Mouse (Mus musculus) midbrain, embryonic 10.5 days (tissue): ENCODE data around the gene Meltf. TPM values are rescaled to one million over a fixed set of nuclear protein-coding genes. Genes with fewer than 3 reads are reported as not detected.

Source experiments
- DNase-seq: peaks from one replicate; pipeline ENCODE4 v3.0.0-alpha.2; 2017; ENCODE audit warnings: low spot score
- H3K27ac ChIP-seq: fragments of 300-500 bp; sonication (generic); replicated peaks from 2 replicates; pipeline ENCODE4 v1.5.1; 2016; ENCODE audit warnings: mild to moderate bottlenecking
- H3K27me3 ChIP-seq: fragments of 300-500 bp; sonication (generic); 2 replicates; pipeline ENCODE4 v1.6.1; 2016; ENCODE audit warnings: low read depth, mild to moderate bottlenecking; ENCODE audit not compliant: poor library complexity, severe bottlenecking
- H3K36me3 ChIP-seq: fragments of 300-500 bp; sonication (generic); 2 replicates; pipeline ENCODE4 v1.6.1; 2016; ENCODE audit warnings: mild to moderate bottlenecking, moderate library complexity
- H3K4me1 ChIP-seq: fragments of 300-500 bp; sonication (generic); 2 replicates; pipeline ENCODE4 v1.6.1; 2016
- H3K4me3 ChIP-seq: fragments of 300-500 bp; sonication (generic); 2 replicates; pipeline ENCODE4 v1.5.1; 2016; ENCODE audit warnings: mild to moderate bottlenecking, moderate library complexity
- H3K9me3 ChIP-seq: fragments of 300-500 bp; sonication (generic); replicated peaks from 2 replicates; pipeline ENCODE4 v1.6.1; 2016; ENCODE audit warnings: mild to moderate bottlenecking
- whole genome bisulfite sequencing: fragments of 180-500 bp; shearing (Covaris S2); methylation state at CpG from one replicate; pipeline ENCODE4 v1.1.7; 2016; 5-methylcytosine and 5-hydroxymethylcytosine counted together
- polyA plus RNA-seq: library from polyadenylated mRNA; unstranded; fragments of >200 nt; fragmentation: Nextera tagmentation; extraction: Ambion mirVana; gene quantifications from 2 replicates; pipeline ENCODE4 v1.2.1, GENCODE M21; 2016

The Meltf gene
- polyA plus RNA-seq, 1 experiment from 2014 or later, result 0.10 TPM

DNA sequence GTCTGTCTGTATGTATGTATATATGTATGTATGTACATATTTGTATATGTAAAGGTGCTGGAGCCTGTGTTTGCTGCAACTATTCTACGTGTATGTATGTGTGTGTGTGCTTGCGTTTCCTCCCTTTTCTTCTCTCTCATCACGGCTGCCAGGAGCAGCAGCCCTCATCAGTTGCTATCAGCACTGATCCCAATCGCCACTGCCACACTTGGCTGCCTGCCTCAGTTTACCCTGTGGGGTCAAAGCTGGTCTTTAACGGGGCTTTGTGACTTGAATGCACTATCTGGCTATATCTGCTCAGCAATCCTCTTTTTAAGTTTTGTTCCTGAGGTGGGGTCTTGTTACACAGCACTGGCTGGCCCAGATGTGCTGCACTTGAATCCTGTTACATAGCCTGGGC lies 48.8 kb downstream of the Meltf start:
- 94% methylated on average over 5 of the region's 5 CpGs for WGBS
- Histone ChIP-seq H3K27me3 (peaks cover 27% of the 10 kb centered on the region), H3K27ac (no peak overlapping the region), H3K9me3 (no peaks in the 10 kb centered on the region), H3K36me3 (no peaks in the 10 kb centered on the region), H3K4me1 (peaks cover 5% of the 10 kb centered on the region), H3K4me3 (no peak overlapping the region)
- no peak for DNase-seq

DNA sequence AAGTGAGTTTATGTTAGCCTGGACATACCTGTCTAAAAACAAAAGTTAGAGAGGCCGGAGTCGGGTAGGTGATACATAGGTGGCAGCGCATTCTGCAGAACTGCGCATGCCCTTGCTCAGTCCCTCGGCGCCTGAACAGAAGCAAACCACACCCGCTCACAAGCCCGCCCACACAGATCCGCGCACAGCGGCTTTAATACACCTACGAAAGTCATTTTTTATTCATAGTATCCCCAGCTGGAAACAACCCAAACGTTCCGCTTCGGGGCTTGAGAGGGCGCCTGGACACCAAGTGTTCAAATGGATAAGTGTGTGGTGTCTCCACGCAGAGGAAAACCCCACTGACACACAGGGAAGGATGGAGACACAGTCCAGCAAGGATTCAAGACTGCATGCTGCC lies 52.7 kb downstream of the Meltf start:
- 60% methylated on average over 17 of the region's 17 CpGs for WGBS
- Histone ChIP-seq H3K27me3 (peaks cover 62% of the 10 kb centered on the region), H3K4me3 (no peak overlapping the region), H3K36me3 (no peaks in the 10 kb centered on the region), H3K27ac (no peak overlapping the region), H3K9me3 (no peaks in the 10 kb centered on the region), H3K4me1 (peaks cover 38% of the 10 kb centered on the region)
- DNase-seq, result no peak

DNA sequence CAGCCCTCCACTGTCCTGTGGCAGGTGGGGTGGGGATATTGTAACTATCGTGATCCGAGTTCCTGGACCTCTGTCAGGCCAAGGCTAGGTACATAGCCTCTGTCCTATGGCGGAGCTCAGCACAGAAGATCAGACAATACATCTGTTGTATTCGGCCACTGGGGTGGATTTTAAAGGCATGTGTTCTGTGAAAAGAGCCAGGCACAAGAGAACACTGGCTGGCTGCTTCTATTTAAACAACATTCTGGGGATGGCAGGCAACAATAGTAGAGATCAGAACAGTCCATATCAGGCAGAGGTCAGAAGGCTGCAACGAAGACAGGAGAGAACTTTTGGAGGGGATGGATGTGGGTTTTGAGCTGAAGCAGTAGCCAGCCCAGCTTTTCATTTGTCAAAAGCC lies 53.6 kb downstream of the Meltf start:
- peak overlapping the region; percentile 89; the same call in 1 of the 2 replicates for H3K27ac ChIP-seq
- H3K27me3 ChIP-seq, result peaks cover 71% of the 10 kb centered on the region
- no peaks in the 10 kb centered on the region for H3K9me3 ChIP-seq
- peaks cover 38% of the 10 kb centered on the region for H3K4me1 ChIP-seq
- no peaks in the 10 kb centered on the region for H3K36me3 ChIP-seq
- no peak for DNase-seq
- 48% methylated on average over 5 of the region's 5 CpGs for WGBS
- H3K4me3 ChIP-seq, result no peak overlapping the region

DNA sequence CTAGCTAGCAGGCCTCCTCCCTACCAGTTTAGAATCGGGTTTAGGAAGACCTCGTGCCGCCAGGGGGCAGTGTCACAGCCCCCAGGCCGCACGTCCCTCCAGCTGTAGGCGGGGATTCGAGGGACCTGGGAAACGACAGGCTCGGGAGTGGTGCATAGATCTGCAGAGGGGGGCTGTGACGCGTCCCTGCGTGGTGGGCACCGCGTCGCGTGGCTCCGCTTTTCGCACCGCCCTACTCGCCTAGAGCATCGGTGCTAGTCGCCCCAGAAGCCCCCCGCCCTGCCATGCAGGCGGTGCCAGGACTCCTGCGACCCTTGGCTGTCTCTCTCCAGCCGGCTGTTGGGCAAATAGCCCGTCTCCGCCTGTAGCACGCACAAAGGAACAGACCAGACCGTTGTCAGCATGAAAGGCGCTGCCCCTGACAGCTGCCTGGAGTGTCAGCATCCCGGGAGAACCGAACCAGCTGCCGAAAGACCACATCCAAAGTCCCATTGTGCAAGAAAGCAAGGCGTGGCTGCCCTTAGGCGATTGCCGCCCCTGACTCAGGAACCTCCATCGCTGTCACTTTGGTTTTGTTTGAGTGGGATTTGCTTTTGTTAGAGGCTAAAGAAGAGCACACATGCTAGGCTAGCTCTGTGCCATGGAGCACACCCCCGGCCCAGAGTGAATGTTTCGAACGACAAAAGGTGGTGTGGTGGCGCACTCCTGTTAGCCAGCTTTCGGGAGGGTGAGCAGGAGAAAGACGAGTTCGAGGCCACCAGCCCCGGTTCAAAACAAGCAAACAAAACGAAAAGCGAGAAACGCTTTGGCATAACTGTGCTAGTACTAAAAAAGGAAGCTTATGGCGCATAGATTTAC lies 54.5 kb downstream of the Meltf start:
- Histone ChIP-seq H3K4me3 (peak overlapping the region; percentile 61), H3K4me1 (peaks cover 38% of the 10 kb centered on the region), H3K27me3 (peaks cover 71% of the 10 kb centered on the region), H3K27ac (peak overlapping the region; percentile 89), H3K9me3 (no peaks in the 10 kb centered on the region), H3K36me3 (no peaks in the 10 kb centered on the region)
- peak; percentile 90 for DNase-seq
- under 1% methylated on average over 50 of the region's 50 CpGs for WGBS

DNA sequence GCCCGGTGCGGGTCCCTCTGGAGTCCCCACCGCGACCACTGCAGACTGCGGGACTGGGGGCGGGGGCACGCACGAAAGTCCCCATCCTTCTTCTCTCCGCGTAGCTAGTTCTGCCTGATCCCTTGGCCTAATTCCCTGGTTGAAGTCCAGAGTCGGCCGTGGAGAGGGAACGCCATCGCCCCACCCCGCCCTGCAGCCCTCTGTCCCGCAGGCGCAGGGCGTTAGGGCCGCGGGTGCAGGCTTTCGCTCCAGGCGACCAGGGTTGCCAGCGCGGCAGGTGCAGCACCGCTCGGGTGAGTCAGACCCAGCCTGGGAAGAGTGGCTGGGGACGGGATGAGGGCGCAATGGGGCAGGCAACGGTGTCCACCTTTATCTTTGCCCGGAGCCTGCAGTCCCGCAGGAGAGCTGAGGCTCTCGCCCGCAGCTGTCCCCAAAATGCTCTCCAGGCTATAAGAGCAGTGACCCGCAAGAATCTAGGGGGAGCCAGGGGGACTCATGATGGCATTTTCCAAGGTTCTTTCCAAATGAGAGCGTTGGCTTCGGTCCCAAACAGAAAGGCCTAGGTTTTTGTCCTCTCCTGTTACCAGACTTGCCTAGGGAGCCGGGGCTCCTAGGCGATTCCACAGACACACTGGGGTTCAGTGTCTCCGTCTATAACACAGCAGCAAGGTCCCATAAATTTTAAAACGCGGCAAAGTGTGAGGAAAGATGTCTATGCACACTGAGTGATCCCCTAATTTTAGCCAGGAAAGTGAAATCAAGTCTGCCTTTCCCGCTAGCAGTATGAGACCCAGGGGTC lies 55.3 kb downstream of the Meltf start, which contains the start of gene Pigz:
Gene Pigz (plus strand): TSS at position 101 of the 799 bp plus-strand sequence.
- no peaks in the 10 kb centered on the region for H3K36me3 ChIP-seq
- H3K27ac ChIP-seq, result peak within 1 kb of the TSS; percentile 89
- peak within 1 kb of the TSS; percentile 61 for H3K4me3 ChIP-seq
- no peaks in the 10 kb centered on the region for H3K9me3 ChIP-seq
- H3K4me1 ChIP-seq, result peaks cover 38% of the 10 kb centered on the region
- peaks cover 71% of the 10 kb centered on the region for H3K27me3 ChIP-seq
- WGBS, result 6% methylated on average over 42 of the region's 42 CpGs
- peak; percentile 54 for DNase-seq

DNA sequence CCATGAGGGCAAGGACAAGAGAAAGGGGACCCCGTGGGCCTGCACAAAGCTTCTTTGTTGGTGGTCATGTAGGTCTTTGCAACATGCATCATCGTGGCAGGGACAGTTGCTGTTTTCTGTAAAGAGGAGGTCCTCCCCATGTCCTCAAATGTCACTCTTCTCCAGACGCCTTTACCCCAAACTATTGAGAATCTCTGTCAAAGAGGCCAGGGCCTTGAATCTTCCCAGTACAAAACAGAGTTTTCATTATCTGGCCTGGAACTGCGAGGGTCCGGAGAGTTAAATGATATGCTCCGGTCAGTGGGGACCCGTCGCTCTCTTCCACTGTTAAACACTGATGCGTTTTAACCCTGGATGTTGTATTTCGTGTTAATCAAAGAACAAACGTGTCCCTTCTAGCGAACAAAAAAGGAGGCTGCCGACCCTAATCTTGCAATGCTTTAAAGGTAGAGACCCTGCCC lies 56.0 kb downstream of the Meltf start:
- Histone ChIP-seq H3K27ac (peak overlapping the region; percentile 89), H3K36me3 (no peaks in the 10 kb centered on the region), H3K4me3 (peak overlapping the region; percentile 61), H3K4me1 (peaks cover 38% of the 10 kb centered on the region), H3K9me3 (no peaks in the 10 kb centered on the region), H3K27me3 (peaks cover 71% of the 10 kb centered on the region)
- DNase-seq, result peak; percentile 29
- WGBS, result 12% methylated on average over 13 of the region's 13 CpGs

DNA sequence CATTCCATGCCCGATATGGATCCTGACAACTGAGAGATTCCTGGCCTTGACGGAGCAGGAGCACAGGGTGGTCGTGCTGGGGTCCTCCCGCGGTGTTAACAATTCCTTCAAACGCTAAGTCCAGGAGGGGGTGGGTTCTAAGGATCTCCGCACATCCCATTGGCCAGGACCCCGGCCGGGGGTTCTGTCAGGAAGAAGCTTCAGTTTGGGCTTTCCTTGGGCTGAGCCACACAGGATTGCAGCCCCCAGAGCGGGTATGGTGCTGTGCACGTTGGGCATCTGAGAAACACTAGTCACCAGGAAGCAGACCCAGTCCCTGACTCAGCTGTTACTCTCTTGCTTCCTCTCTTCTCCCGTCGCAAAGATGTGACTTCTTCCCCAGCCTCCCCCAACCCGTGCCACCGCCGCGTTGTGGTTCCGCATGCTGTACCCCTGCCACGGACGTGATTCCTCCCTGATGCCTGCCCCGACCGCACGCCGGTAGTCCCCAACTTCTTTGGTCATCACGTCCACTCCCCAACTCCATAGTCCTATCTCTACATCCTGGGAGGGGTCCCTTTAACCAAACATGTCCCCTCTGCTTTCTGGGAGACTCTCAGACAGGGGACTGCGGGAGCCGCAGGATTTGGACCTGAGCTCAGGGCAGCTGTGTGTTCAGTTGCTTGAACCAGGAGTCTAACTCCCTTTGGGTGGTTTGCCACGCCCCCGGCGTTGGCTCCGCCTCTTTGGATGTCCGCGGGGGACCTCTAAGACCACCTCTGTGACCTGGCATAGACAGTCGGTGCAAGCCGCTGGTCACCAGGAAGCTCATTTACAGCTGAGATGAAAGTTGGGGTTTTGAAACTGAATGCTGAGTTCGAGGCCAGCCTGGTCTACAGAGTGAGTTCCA lies 56.7 kb downstream of the Meltf start:
- H3K9me3 ChIP-seq, result no peaks in the 10 kb centered on the region
- peak overlapping the region; percentile 61 for H3K4me3 ChIP-seq
- WGBS, result 3% methylated on average over 36 of the region's 36 CpGs
- peaks cover 64% of the 10 kb centered on the region for H3K27me3 ChIP-seq
- peak; percentile 48 for DNase-seq
- H3K36me3 ChIP-seq, result no peaks in the 10 kb centered on the region
- no peak overlapping the region for H3K27ac ChIP-seq
- H3K4me1 ChIP-seq, result peaks cover 38% of the 10 kb centered on the region

DNA sequence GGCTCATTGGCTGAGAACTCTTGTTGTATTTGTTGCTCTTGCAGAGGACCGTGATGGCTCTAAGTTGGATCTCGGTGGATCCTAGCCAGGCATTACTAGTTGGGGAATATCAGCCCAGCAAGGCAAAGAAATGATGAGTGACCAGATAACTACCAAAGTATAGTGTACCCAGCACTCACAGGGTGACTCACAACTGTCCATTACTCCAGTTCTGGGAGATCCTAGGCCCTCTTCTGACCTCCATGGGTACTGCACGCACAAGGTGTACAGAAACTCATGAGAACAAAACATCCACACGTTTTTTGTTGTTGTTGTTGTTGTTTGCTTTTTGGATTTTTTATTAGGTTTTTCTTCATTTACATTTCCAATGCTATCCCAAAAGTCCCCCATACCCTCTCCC lies 58.0 kb downstream of the Meltf start:
- WGBS, result 88% methylated on average over 4 of the region's 4 CpGs
- H3K4me1 ChIP-seq, result peaks cover 38% of the 10 kb centered on the region
- no peaks in the 10 kb centered on the region for H3K9me3 ChIP-seq
- H3K27ac ChIP-seq, result no peak overlapping the region
- no peak overlapping the region for H3K4me3 ChIP-seq
- no peaks in the 10 kb centered on the region for H3K36me3 ChIP-seq
- no peak for DNase-seq
- H3K27me3 ChIP-seq, result peaks cover 52% of the 10 kb centered on the region

DNA sequence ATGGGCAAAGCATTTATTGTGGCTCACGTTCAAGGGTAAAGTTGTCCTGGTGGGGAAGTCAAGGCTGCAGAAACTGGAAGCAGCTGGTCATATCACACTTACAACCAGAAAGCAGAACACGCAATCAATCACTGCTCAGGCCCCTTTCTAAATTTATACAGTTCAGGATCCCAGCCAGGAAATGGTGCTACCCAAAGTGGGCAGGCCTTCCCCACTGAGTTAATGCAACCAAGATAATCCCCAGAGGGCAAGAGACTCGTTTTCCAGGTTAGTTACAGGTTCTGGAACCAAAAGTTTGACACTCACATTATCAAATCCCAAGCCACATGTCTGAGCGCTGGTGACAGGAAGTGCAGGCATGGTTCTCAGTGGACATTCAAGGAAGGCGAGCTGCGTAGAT lies 60.2 kb downstream of the Meltf start:
- Histone ChIP-seq H3K36me3 (no peaks in the 10 kb centered on the region), H3K9me3 (no peaks in the 10 kb centered on the region), H3K4me3 (no peak overlapping the region), H3K27me3 (peaks cover 33% of the 10 kb centered on the region), H3K27ac (no peak overlapping the region), H3K4me1 (peaks cover 19% of the 10 kb centered on the region)
- no peak for DNase-seq
- 76% methylated on average over 6 of the region's 6 CpGs for WGBS

DNA sequence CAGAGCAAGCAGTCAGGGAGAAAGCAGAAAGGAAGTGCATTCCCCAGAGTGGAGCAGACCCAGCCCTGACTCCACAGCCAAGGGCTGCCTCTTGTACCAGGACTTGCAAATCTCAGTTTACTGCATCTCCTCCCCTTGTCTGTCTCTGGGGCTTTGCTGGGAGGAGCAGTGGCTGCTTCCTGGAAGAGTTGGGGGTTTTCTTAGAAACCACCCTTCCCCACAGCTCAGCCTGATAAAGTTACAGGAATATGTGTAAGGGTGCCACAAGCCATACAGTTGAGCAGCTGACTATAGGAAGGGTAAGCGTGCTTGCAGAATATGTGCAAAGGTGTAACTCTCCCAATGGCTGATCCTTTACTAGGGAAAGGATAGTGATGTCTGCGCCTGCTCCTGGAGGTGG lies 62.0 kb downstream of the Meltf start:
- 74% methylated on average over 2 of the region's 2 CpGs for WGBS
- no peak overlapping the region for H3K27ac ChIP-seq
- H3K27me3 ChIP-seq, result peaks cover 16% of the 10 kb centered on the region
- H3K9me3 ChIP-seq, result no peaks in the 10 kb centered on the region
- no peak for DNase-seq
- H3K36me3 ChIP-seq, result peaks cover 9% of the 10 kb centered on the region
- peaks cover 10% of the 10 kb centered on the region for H3K4me1 ChIP-seq
- no peak overlapping the region for H3K4me3 ChIP-seq

DNA sequence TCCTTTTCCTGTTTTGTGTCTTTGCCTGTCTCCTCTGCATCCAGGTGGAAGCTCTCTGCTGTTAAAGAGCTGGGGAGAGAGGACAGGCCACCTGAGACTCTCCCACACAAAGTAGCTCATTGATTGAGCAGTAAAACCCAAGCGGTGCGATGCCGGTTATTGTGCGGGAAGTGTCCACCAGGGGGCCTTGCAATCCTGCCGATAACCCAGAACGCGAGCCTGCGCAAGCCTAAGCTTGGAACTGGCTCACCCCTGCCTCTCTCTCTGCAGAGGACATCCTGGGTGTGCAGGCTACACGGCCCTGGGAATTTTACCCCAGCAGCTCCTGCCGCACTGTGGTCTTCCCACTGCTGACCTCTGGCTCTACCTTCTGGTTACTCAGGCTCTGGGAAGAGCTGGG lies 65.4 kb downstream of the Meltf start:
- H3K27me3 ChIP-seq, result no peaks in the 10 kb centered on the region
- peaks cover 13% of the 10 kb centered on the region for H3K36me3 ChIP-seq
- WGBS, result 6% methylated on average over 10 of the region's 10 CpGs
- DNase-seq, result peak; percentile 79
- peaks cover 31% of the 10 kb centered on the region for H3K4me1 ChIP-seq
- H3K27ac ChIP-seq, result no peak overlapping the region
- no peak overlapping the region for H3K4me3 ChIP-seq
- no peaks in the 10 kb centered on the region for H3K9me3 ChIP-seq

DNA sequence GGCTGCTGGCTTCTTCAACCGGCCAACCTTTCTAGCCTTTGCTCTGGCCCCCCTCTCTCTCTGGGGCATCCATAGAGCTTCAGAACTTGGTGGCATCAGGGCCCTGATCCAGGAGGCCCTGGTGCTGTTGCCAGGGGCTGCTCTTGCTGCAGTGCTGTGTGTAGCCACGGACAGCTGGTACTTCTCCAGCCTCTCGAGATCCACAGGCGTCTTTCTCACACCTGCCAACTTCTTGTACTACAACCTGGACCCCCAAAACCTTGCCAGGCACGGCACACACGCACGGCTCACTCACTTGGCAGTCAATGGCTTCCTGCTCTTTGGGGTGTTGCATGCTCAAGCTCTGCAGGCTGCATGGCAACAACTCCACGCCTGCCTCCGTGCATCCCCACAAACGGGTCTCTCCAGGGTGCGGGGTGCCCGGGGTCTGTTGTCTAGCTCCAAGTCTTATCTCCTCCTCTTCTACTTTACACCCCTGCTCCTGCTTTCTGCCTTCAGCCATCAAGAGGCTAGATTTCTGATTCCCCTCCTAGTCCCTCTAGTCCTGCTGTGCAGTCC lies 66.2 kb downstream of the Meltf start:
- Histone ChIP-seq H3K4me1 (peaks cover 39% of the 10 kb centered on the region), H3K27me3 (no peaks in the 10 kb centered on the region), H3K27ac (no peak overlapping the region), H3K9me3 (no peaks in the 10 kb centered on the region), H3K4me3 (no peak overlapping the region), H3K36me3 (peaks cover 13% of the 10 kb centered on the region)
- no peak for DNase-seq
- 94% methylated on average over 12 of the region's 12 CpGs for WGBS
